Mouse (Mus musculus) stomach, postnatal 0 days (tissue): ENCODE measurements around the gene Cd28.
"Not testable (repeated sequence)": the region's sequence is repeated elsewhere in the genome, so short reads cannot be mapped to it uniquely, and the experiment has no call there.

Experiments used
- CTCF ChIP-seq: IDR thresholded peaks from 2 replicates; pipeline ENCODE4 v1.5.1; 2016; ENCODE audit warnings: antibody characterized with exemption, low read depth, mild to moderate bottlenecking, moderate library complexity
- EP300 ChIP-seq: optimal IDR thresholded peaks from 2 replicates; pipeline ENCODE3; 2016; ENCODE audit warnings: antibody characterized with exemption

DNA sequence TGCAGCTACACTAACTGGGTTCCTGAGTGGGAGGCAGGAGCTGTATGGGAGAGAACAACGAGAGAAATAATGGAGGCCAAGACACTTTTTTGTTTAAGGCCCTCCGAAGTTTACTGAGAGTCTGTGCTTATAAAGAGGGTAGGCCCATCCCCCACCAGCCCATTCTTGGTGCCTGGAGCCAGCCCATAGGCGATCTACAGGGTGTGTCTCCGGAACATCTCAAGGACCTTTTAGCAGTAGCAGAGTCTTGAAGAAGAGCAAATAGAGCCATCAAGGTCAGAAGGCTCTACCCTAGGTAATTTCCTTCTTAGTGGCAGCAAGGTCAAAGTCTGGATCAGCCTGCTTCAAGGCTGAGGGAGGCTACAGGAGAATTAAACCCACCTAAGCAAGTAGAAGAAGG, 101.9 kb downstream of the Cd28 start:
- not testable (repeated sequence) for TF ChIP-seq CTCF, EP300
